Mouse (Mus musculus): Measurements from ENCODE around the gene Trem1. TPM values are rescaled to one million over a fixed set of nuclear protein-coding genes. Genes with fewer than 3 reads are reported as not detected.

The Trem1 gene
- total RNA-seq, 2 experiments from 2014 or later, result not detected

GRCm38 (mm10) chr17:48267591-48267990 is 35.0 kb downstream of the Trem1 start:
- no peak for DNase-seq (ENCODE audit: low spot score)

GRCm38 (mm10) chr17:48268276-48268675 is 35.7 kb downstream of the Trem1 start:
- no peak for DNase-seq (ENCODE audit: low spot score)

GRCm38 (mm10) chr17:48269833-48270232 is 37.3 kb downstream of the Trem1 start:
- DNase-seq (ENCODE audit: low spot score), result no peak

- no peak for DNase-seq (ENCODE audit: low spot score)
Measured at GRCm38 (mm10) chr17:48272158-48272557, 39.6 kb downstream of the Trem1 start.

- DNase-seq (ENCODE audit: low spot score), result no peak
Measured at GRCm38 (mm10) chr17:48272598-48272997, 40.0 kb downstream of the Trem1 start.

- DNase-seq (ENCODE audit: low spot score), result no peak
Measured at GRCm38 (mm10) chr17:48274098-48274497, 41.5 kb downstream of the Trem1 start.

- peak; percentile 63 for DNase-seq (ENCODE audit: low spot score)
Measured at GRCm38 (mm10) chr17:48274885-48275284, 42.3 kb downstream of the Trem1 start.

- DNase-seq (ENCODE audit: low spot score), result no peak
Measured at GRCm38 (mm10) chr17:48275736-48276135, 43.2 kb downstream of the Trem1 start.

GRCm38 (mm10) chr17:48278381-48278780 is 45.8 kb downstream of the Trem1 start:
- no peak for DNase-seq (ENCODE audit: low spot score)

GRCm38 (mm10) chr17:48279002-48279401 is 46.4 kb downstream of the Trem1 start:
- DNase-seq (ENCODE audit: low spot score), result no peak

- no peak for DNase-seq (ENCODE audit: low spot score)
Measured at GRCm38 (mm10) chr17:48280943-48281738, 48.6 kb downstream of the Trem1 start.

GRCm38 (mm10) chr17:48281739-48282085 is 49.1 kb downstream of the Trem1 start:
- no peak for DNase-seq (ENCODE audit: low spot score)

- no peak for DNase-seq (ENCODE audit: low spot score)
Measured at GRCm38 (mm10) chr17:48286765-48287164, 54.2 kb downstream of the Trem1 start.

GRCm38 (mm10) chr17:48287276-48287675 is 54.7 kb downstream of the Trem1 start:
- DNase-seq (ENCODE audit: low spot score), result no peak

- DNase-seq (ENCODE audit: low spot score), result no peak
Measured at GRCm38 (mm10) chr17:48293500-48294194, 61.1 kb downstream of the Trem1 start.

Other genes starting within 250 kb of the Trem1 start
- not detected for gene 1700122O11Rik, start 194.5 kb upstream of the Trem1 start, total RNA-seq (2021)
- gene 1700067P10Rik, start 143.4 kb upstream of the Trem1 start, total RNA-seq (2021), result not detected
- gene 9830107B12Rik, start 86.5 kb upstream of the Trem1 start, total RNA-seq (2021), result not detected
- not detected for gene A530064D06Rik, start 65.5 kb upstream of the Trem1 start, total RNA-seq (2021)
- not detected for gene Trem3, start 15.0 kb downstream of the Trem1 start, total RNA-seq (2021)
- not detected for gene Treml4, start 31.5 kb downstream of the Trem1 start, total RNA-seq (2021)
- gene Treml2, start 66.7 kb downstream of the Trem1 start, total RNA-seq (2021), result under 1 TPM in 1 of 2 experiments, not detected in 1; 0.12 TPM
- gene B430306N03Rik, start 83.4 kb downstream of the Trem1 start, total RNA-seq (2021), result under 1 TPM in 1 of 2 experiments, not detected in 1; 0.05 TPM
- under 1 TPM in 1 of 2 experiments, not detected in 1; 0.97 TPM for gene Trem2, start 113.6 kb downstream of the Trem1 start, total RNA-seq (2021)
- gene Treml1, start 127.1 kb downstream of the Trem1 start, total RNA-seq (2021), result under 1 TPM in 1 of 2 experiments, not detected in 1; 0.19 TPM
- gene Nfya, start 177.1 kb downstream of the Trem1 start, total RNA-seq (2021), result 1 to 10 TPM; 5.4 to 7.3 TPM
- gene Oard1, start 177.2 kb downstream of the Trem1 start, total RNA-seq (2021), result 10 to 100 TPM; 12.3 to 17.4 TPM
- 100 to 1,000 TPM; 411 to 558 TPM for gene Apobec2, start 200.2 kb downstream of the Trem1 start, total RNA-seq (2021)
- not detected for gene Tspo2, start 218.8 kb downstream of the Trem1 start, total RNA-seq (2021)
- gene Unc5cl, start 222.1 kb downstream of the Trem1 start, total RNA-seq (2021), result not detected